Mouse (Mus musculus) monocyte, adult 2 months (primary cell): ENCODE measurements around the gene Reln.

ENCODE experiments used
- DNase-seq, 2 experiments: peaks; one replicate each; pipeline ENCODE4 v3.0.0; 2022; ENCODE audit warnings: low spot score in 2 of 2, low read depth in 1 of 2

The Reln gene

DNA sequence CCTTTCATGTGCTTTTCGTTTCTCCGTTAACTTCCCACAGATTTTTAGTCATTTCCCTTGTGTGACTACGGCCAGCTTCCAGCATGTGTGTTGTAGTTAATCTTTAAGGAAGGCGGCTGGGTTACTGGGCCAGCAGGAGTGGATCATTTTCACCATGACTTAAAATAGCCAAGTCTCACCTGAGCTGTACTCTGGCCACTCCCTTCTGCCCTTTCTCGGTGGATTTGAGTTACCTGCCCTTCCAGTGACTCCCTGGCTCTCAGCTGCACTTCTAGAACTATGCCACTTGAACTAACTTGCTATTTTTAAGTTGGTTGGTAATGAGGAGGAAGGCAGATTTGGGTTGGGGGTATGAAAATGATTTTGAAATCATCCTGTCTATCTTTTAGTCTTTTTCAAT, 406.4 kb downstream of the Reln start:
- no peak for DNase-seq

DNA sequence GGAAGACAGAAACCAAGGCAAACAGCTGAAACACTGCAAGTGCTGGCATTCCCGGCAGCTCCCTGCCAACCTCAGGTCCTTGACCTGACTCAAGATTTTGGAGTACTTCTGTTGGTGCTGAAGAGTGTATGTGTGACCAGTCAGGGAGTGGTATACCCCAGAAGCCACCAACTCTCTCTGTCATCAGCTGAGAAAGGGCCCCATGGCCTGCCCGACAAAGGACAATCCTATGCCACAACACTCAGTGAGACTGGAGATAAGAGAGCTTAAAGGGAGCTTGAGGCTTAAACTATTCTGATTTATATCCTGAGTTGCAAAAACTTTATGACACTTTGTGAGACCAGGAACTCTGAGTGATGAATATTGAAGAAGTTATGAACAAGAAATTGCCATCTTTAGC, 407.9 kb downstream of the Reln start:
- DNase-seq, result no peak

DNA sequence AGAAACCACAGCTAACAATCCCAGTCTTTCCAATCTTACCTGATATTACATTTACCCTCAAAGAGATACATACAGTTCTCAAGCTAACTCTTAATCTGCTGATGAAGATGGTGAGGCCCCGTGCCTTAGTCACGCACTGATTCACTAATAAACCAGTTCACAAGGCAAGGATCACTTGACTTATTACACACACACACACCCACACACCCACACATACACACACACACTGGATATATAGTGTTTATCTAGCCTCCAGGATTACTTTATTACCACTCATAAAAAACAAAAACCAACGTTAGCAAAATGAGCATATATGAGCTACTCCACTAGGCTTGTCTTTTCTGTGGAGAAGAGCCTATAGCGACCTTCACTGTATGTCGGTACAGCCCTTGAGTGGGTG, 408.4 kb downstream of the Reln start:
- no peak for DNase-seq

DNA sequence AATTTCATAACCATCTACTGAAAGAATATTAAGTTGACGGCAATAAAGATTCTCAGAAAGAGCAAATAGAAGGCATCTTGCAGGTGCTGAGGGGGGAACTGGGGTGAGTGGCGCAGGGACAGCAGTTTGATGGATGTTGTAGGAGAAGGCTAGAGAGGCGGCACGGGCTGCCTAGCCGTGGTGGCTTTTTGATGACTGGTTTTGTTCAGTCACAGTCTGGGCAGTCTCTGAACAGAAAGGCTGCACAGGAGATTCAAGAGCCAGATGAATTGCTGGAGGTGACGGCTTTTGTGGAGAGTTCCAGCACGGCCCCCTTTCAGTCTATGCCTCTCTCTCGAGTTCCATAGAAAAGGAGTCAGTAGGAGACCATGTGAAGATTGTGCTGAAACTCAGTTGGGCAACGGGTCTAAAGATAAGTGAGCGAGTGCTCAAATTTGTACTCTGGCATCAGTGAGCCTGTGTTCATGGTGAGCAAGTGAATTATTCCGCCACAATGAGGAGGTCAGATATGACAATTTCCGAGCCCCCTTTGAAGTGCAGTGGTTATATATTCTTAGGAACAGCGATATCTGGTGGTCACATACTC, 409.6 kb downstream of the Reln start:
- DNase-seq, result no peak

DNA sequence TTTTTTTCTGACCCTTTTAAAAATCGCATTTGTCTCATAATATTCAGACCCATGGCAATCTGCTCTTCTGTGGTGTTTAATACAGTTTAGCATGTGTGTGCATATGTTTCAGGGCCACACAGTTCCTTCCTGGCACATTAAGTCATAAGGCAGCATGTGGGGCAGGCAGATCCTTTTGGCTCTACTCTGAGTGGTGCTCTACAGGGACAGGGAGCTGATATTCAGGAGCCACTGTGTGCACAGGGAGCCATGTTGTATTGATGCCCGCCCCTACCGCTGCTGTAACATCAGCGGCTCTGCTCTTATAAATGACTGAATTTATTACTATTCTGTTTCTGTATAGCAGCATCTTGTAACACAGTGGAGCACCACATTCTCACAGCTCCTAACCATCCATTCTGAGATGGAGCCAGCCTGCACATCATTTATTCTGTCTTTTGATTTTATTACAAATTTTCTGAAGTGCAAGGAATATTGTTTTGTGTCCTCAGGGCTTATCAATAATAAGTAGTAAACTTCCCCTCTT, 410.3 kb downstream of the Reln start:
- DNase-seq, result no peak

DNA sequence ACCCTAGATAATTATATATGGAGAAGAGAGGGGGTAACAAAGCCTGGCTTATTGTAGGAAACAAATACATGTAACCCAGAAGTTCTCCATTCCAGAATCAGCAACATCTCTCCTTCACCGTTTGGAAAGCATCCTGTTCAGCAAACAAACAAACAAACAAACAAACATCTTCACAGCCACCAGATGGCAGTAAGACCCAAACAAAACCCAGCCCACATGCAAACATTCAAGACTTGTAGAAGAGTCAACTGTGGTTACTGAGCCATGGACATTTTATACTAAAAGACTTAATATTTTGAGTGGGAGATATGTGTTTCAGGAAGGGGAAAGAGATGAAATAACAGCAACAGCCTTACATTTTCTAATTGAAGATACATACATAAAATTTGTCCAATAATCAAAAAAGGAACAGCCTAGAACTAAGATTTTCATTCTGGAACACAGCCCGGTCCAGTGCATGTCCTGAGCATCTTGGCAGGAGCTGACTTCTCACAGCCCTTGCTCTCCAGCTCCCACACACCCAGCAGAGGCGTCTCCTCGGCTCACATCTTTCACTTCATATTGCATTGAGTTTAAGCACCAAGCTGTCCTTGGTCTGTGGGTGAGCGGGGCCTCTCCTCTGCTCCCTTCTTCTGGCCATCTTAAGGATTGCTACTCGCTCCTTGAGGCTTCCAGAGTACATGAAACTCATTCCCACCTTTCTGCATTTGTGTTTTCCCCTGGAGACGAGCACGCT, 411.0 kb downstream of the Reln start:
- no peak for DNase-seq

DNA sequence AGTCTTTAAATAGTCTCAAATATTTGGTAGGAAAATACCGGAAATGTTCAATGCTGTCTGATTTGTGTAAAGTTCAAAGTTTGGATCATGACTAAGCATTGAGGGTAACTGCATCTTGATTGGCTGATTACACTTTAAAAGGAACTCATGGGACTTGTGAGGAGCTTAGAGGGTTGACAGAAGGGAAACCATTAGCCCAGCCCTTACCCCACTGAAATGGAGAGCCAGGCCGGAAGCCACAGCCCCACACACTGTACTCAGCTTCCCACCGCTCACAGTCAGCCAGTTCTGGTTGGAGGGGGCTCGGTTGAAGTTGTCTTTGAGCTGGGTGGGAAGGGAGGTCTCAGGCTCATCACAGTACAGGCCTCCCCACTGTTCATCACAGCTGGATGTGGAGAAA, 413.4 kb downstream of the Reln start:
- DNase-seq, result no peak

DNA sequence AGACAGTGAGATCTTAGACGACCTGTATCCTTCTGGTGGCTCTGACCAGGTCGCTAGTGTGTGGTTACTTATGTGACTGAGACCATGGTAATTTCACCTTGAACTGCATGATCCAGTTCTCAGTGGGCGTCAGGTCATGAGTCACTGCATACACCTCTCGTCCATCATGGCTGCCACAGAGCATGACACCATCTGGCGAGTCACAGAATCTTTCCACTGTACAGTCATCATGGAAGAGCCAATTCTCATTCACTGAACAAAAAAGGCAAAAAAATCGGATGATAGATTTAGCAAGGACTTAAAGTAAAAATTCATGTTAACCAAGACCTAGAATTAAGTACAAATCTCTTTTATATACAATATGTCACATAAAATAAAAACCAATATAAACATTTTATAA, 424.2 kb downstream of the Reln start:
- no peak for DNase-seq

DNA sequence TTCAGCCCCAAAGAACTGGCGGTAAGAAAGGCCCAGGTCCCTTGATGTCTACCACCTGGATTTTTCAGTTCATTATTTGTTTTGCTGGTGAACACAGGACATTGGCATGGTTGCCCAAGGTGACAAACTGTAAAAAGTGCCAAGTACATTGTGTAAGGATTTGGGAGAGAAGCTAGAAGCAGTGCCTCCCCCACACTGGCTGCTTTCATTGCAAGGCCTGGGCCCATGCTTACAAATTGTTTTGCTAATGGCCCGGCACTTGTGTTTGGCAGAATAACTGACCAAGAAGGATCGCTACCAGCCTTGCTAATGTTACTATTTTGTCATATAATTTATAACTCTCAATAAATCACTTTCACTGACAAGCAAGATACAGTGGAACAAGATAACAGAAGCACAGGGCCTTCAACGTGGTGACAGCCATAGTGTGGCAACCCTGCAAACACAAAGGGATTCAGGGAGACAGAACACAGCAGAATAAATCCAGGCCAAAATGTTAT, 425.2 kb downstream of the Reln start:
- DNase-seq, result no peak

DNA sequence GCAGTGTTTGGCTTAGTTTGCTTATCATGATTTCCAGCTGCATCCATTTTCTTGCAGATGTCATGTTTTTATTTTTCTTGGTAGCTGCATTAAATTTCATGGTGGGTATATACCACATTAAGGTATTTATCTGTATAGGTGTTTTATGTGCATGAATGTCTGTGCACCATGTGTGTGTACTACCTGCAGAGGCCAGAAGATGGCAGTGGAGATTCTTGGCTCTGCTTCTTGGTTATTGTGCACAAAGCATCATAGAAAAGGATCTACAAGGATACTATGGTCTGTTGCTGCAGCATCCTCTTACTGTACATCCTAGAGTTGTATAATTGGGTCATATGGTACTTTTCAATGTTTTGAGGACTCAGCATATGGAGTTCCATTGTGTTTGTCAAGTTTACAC, 428.5 kb downstream of the Reln start:
- DNase-seq, result no peak

DNA sequence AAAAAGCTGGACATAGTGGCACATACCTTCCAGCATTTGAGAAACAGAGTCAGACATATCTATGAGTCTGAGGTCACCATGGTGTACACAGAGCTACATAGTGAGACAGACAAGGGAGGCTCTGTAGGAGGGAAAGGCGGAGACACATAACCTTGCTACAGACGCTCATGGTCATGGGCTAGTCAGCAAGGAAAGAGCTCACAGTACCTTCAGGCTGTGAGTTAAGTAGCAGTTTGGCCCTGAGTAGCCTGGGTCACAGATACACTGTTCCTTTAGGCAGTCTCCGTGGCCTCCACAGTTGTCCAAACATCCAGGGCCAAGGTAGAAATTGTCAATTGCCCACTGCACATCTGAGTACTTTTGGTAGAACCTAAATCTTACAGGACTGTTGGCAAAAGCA, 429.7 kb downstream of the Reln start:
- no peak for DNase-seq

DNA sequence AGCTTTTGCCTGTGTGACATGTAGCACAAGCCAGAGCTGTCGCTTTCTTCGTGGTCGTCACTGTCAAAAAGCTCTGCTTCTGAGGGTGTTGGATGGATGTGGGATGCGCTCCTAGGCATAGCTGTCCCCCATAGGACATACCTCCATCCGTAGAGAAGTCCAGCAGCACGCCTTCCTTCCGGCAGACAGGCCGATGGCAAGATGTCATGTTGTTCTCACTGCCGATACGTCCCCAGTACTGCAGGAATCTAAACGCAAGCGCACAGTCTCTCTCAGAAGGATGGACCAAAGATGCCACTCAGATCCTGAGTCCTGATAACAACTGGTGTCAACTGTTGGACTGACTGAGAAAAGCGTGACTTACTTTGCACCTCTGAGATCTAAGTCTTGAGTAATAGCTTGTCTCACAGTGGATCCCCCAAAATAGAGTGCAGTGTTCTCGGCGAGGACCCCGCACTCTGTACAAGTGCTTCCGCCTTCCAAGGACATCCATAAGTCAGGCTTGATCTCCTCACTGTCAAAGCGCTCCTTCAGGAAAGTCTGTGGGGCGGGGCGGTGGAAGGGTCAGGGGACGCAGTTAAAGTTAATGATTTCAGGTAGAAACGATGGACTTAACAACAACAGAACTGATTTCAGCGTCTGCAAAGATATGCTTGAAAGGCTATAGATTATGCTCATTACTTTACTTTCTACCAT, 431.5 kb downstream of the Reln start:
- no peak for DNase-seq

DNA sequence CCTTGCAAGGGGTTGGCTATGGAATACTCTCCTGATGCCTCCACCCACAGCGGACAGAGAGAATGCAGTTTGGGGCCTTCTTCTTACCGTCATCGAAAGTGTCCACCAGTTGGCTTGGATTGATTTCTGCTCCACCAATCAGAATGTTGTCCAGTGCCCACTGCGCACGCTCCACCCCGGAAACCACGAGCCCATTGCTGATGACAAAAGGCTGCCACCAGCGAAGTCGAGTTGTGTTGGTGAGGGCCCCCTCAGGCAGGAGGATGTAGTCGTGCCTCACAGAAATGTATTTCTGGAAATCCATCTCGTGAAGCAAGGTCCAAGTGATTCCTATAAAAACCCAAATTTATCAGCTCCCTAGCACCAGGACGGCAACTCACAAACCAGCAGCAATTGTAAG, 433.8 kb downstream of the Reln start:
- DNase-seq, result no peak

DNA sequence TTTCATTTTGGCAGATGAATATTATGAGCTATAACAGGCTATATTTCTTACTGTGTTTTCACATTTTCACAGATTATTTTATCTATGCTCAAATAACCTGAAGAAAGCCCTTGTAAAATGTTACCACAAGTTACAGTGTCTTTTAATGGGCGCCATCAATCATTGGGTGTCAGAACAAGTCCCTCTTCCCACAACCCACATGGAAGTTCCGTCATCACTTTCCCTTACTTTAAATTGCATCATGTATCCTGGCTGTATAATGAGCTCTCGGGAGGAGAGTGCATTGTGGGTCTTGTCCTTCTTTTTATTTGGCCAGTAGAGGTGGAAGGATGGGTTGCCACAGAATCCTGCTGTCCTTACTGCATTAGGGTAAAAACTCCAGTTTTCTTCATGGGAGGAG, 434.8 kb downstream of the Reln start:
- no peak for DNase-seq

DNA sequence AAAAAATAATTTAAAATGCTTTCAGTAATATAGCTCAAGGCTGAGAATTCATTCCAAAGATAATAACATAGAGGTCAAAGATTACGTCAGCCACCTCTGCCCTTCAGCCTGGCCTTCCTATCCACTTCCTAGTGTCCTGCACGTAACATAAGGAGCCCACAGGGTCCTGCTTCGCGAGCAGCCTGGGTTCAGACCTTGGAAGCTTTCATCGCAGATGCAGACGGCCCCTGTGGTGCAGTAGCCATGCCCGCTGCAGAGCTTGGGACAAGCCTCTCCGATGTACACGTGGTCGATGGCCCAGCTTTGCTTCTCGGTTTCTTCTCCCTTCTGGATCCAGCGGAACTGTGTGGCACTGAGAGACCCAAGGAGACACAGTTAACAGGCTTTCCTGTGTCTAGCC, 443.1 kb downstream of the Reln start:
- DNase-seq, result no peak

DNA sequence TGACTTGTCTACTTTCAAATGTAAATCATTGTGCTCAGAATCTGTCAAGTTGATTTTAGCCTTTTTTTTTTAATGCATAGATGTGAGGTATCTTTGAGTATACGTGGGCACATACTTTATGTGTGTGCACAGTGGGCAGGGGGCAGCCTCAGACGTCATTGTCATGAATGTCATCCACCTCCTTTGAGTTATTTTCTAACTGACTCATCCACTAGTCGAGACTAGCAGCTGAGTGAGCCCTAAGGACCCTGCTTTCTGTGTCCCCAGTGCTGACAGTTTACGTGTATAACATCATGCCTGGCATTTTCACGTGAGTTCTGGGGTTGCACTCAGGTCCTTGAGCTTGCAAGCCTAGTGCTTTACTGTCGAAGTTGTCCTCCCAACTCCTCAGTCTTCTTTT, 443.6 kb downstream of the Reln start:
- no peak for DNase-seq

DNA sequence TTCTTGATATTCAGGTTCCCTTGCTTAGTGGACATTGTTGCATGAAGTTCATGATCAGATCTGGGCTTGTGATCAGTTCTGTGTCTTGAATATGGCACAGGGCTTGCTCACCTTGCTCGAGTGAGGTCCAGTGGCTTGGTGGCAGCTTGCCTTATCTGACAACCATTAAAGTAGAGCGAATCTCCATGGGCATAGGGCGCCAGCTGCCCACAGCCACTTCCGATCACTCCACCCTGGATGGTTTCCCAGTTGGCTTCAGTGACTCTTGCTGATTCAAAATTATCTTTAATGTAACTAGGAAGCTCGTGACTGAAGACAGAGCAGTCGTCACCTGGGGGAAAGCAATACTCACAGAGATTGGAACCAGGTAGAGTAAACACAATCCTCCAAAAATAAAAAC, 445.6 kb downstream of the Reln start:
- no peak for DNase-seq

DNA sequence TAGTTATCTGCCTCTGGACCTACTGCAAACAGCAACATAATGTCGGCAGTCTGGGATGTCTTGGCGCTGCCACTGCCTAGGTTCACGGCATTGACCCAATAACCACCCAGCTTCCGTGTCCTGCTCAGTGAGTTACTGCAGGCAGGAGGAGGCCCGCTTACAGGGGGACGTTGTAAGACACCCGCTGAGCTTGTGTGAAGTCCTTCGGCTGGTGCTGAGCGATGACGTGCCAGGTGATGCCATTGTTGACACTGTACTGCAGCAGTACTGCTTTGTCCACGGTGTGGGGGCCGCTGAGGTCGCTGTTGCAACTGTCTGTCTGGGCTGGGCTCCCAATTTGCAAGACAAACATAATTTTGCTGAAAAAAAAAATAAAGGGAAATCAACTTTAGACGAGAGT, 447.9 kb downstream of the Reln start:
- DNase-seq, result no peak

DNA sequence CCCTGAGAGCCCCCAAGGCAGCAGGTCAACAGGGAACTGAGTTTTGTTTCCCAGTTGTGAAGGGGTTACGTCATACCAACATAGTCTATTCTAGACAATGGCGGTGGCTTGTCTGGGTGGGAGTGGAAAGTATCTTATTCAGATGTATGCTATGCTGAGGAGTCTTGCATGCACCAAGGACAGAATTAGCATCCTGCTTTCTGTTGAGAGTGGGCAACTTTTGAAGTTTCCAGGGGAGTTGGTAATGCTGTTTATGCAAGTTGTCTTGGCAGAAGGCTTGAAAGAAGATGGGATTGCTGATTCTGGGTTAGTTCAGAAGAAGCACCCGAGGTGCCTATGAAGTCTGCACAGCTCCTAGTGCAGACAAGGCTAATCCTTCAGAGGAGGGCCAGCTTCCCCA, 450.3 kb downstream of the Reln start:
- no peak for DNase-seq

DNA sequence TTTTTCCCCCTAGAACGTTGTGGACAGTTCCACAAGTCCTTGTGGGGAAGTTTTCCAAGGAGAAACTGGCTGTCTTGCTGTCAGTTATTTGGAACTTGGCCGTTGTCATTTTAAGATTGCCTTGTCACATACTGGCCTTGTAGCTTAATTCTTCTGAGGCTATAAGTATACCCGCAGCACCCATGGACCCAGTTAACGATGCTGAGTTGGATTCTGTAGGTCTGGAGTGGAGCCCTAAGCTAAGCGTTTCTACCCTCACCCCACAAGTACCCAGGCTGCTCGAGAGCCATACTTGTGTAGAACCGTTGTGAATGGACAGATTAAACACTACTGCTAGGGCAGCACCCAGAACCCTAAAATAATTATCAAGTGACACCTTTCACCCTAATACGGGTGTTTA, 477.8 kb downstream of the Reln start:
- DNase-seq, result no peak

DNA sequence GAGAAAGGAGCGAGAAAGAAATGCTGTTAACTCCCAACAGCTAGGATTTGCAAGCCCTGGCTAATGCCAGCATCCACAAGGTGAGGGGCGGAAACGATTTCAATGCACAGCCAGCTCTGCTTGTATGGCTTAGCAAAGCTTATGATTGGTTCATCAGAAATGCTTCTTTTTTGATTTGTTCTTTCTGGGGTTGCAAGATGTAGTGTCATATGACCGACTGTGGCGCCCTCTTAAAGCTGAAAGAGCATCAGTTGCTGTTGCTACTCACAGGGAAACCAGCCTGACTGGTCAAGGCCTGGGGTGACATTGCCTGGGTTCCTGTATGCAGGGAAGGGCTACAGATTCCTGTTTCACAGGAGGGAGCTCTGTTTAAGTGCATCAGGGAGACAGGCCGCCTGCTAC, 478.2 kb downstream of the Reln start:
- no peak for DNase-seq

DNA sequence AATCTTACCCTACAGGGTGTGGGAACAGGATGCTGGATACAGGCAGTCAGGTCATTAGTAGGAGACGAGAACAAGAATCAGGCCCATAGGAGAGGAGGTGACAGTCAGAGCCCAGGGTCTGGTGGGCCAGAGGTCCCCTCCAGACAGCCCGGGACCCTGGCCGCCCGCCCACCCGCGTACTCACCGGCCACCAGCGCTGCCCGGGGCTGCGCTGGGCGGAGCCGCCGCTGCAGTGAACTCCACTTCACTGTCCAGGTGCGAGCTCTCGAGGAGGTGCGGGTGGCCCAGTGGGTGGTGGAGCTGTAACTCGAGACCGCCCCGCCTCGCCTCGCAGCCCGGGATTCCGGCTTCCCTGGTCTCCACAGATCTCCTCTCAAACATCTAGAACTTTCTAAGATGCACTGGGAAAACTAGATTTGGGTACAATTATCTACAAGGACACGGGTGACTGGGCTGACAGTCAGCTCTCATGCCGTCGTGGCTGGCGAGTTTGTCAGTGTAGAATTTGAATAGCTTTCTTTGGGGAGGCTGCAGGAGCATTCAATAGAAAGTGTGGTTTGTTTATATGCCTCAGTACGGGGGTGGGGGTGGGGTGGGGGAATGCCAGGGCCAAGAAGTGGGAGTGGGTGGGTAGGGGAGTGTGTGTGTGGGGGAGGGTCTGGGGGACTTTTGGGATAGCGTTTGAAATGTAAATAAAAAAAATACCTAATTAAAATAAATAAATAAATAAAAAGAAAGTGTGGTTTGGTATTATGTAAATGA, 479.0 kb downstream of the Reln start, which contains the start of gene Slc26a5:
TSS of gene Slc26a5 (minus strand) at position 259 of the 762 bp plus-strand sequence.
- no peak for DNase-seq
